Mouse (Mus musculus): ENCODE data around the gene Ccnd3.

The Ccnd3 gene

DNA sequence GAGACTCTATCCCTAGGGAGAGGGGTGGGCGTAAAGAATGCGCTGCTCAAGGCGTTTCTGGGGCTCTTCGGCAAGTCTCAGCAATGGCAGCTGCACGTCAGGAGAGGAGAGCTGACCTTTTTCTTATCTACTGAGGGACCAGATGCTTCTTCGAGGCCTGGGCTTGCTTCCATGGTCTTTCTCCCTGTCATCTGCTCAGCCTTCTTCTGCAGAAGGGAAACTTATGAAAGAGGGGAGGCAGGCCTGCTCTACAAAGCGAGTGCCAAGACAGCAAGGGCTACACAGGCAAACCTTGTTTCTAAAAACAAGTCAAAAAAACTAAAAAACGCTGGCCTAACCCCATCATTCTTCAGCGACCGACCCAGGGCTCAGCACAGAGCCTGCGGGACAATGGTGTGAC, 70.0 kb downstream of the Ccnd3 start:
- TF ChIP-seq GATA4 (IDR thresholded peaks at IDR 0.05; ENCODE audit: insufficient replicate concordance, low read length) = no peak

DNA sequence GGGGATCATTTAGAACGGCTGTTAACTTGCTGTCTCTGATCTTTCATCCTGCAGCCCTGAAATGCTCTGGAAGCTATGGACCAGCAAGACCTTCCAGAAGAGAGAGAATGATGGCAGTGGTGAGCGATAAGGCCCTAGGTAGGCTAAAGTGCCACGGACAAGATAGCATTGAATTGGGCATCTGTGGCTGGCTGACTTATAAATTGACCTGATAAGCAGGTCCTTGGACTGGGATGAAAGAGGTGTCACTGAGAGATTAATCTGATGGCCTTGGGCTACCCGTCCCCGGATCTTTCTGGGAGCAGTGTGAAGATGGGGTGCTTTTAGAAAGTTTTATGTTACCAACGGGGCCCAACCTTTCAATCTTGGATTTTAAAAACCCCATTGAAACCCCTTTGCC, 73.8 kb downstream of the Ccnd3 start:
- TF ChIP-seq GATA4 (IDR thresholded peaks at IDR 0.05; ENCODE audit: insufficient replicate concordance, low read length) = no peak

DNA sequence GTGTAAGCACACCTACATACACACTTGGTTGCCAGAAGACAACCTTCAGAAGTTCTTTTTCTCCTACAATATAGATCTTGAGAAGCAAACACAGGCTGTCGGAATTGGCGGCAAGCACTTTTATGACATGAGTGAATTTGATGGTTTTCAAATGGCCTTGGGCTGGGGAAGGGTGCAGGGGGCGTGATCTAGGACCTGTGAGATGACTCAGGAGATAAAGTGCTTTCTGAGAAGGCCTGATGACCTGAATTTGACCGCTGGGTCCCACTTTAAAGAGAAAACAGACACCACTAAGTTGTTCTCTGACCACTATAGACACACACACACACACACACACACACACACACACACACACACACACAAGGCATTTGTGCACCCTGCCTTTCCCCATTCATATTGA, 76.1 kb downstream of the Ccnd3 start:
- no peak for TF ChIP-seq GATA4 (IDR thresholded peaks at IDR 0.05; ENCODE audit: insufficient replicate concordance, low read length)

DNA sequence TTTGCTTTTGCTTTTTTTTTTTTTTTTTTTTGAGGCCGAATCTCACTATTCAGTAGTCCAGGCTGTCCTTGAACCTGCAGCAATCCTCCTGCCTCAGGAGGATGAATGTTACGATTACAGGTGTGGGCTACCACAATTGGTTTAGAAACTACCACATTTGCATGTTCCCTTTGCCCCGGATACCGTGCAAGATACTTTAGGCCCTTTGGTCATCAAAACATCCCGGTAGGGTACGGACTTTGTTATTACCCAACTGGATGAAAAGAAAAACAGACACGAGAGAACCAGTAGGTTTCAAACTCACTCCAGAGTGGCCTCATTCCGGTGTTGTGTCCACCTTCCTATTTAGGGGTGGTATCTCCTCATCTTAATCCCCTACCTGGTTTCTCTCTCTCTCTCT, 83.7 kb downstream of the Ccnd3 start:
- no peak for TF ChIP-seq GATA4 (IDR thresholded peaks at IDR 0.05; ENCODE audit: insufficient replicate concordance, low read length)

DNA sequence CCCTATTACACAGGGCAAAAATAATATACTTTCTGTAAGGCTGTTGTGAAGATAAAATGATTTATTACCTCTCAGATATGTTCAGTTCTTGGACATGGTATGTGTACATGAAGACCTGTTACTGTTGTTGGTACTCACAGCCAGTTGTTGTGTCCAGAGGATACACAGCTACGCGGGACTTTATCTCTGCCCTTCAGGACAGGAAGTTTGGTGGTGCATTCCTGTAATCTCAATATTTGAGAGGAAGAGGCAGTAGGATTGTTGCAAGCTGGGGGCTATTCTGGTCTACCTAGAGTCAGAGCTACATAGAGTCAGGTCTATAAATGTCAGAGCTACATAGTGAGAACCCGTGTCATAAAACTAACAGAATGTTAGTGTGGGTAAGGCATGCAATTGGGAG, 86.2 kb downstream of the Ccnd3 start:
- TF ChIP-seq GATA4 (IDR thresholded peaks at IDR 0.05; ENCODE audit: insufficient replicate concordance, low read length) = no peak

DNA sequence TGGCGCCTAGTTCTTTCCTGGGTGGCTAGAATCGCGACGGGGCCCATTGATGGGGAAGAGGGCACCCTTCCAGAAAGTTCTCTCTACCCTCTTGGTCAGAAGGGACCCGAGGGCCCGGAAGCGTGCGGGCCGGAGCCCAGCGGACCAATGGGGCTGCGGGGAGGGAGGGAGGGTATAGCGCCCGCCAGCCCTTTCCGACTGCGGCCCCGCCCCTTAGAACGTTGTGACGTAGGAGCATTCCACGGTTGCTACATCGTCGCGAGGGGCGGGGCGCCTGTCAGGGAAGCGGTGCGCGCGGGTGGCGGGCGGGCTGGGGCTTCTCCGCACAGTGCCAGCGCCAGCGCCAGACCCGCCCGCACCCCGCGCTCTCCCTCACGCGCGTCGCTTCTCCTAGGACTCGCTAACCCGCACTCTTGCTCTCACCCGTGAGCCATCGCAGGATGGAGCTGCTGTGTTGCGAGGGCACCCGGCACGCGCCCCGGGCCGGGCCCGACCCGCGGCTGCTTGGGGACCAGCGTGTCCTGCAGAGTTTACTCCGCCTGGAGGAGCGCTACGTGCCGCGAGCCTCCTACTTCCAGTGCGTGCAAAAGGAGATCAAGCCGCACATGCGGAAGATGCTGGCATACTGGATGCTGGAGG, 88.5 kb downstream of the Ccnd3 start:
- TF ChIP-seq GATA4 (IDR thresholded peaks at IDR 0.05; ENCODE audit: insufficient replicate concordance, low read length) = no peak

DNA sequence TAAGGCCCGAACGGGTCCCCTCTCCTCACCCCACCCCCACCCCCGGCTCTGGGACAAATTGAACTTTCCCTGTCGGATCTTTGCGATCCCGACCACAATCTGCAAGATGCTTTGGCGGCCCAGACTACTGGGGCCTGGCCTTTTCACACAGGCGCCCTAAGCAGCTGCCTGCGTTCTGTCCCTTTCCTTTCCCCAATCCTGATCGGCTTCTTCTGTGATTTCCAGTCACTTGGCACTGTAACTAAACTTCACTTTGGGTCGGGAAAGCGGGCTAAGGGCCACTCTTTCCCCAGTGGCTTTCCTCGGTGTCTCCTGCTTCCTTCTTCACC, 89.0 kb downstream of the Ccnd3 start:
- no peak for TF ChIP-seq GATA4 (IDR thresholded peaks at IDR 0.05; ENCODE audit: insufficient replicate concordance, low read length)

DNA sequence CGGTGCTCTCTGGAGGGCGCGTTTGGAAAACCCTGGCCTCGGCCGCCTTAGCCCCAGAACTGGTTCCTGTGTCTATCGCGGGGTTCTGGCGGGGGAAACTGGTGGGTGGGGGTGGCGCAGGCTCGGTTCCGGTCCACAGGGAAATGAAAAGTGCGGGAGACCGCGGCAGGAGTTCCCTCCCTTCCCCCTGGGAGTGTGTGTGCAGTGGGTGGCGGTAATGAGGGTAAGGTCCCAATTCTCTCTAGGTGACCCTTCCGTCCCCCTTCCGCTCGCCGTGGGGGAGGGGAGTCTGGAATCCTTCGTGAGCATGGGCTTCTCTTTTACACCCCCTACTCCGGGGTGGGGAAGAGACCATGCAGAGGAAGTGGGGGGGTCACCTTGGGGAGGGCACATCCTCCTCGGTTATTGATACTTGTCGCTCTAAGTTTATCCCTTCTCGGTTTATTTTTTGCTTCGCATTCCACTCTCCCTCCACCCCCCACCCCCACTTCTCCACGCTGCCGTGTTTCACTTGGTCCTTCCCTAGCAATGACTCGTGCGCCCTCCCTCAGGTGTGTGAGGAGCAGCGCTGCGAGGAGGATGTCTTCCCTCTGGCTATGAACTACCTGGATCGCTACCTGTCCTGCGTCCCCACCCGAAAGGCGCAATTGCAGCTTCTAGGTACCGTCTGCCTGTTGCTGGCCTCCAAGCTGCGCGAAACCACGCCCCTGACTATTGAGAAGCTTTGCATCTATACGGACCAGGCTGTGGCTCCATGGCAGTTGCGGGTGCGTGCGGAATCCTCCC, 89.5 kb downstream of the Ccnd3 start:
- no peak for TF ChIP-seq GATA4 (IDR thresholded peaks at IDR 0.05; ENCODE audit: insufficient replicate concordance, low read length)

DNA sequence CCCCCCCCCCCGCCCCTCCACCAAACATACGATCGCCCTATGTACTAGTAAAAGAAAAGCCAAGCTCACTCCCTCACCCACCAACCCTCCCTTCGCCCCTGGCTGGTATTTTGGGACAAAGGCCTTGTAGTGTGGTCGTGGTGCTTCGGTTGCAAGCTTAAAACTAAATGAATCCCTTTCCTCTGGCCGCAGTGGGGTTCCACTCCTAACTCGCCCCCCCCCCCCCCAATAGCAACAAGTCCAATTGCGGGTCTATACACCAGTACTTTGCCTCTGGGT, 90.1 kb downstream of the Ccnd3 start:
- TF ChIP-seq GATA4 (IDR thresholded peaks at IDR 0.05; ENCODE audit: insufficient replicate concordance, low read length) = no peak

DNA sequence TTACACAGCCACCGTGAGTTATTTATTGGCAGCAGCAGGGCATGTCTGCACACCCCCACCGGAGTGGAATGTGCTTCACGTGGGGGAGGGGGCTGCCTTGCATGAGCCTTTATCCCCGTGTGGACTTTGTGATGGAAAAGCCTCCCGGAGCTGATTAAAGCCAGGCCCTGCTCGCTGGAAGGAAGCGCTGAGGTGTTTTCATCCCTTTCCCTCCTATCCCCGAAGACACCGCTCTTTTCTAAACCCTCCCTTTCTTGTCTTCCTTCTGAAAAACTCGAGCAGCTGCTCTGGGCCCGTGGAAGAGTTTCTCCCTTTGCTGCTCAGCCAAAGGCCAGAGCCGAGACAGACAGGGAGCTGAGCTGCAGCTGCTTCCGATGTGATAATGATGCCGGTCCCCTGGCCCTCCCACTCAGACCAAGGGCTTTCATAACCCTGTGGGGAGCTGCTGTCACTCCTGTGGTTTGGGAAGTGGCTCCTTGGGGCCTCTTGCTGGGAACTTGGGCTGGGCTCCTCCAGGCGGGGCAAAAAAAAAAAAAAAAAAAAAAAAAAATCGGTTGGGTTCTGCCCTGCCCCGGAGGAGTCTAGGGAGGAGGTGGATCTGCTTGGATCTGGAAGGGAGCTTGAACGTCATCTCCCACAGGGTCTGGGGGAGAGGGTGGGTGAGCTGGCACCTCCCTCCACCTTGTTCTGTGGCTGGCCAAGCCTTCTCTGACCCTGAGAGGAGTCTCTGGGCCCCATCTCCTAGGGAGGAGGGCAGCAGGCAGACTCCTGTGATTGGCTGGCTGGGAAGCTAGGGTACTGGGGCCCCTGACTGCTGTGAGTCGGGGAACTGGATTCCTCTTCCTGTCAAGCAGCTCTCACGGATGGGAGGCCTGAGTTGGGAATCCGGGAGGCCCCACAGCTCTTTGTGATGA, 90.7 kb downstream of the Ccnd3 start:
- TF ChIP-seq GATA4 (IDR thresholded peaks at IDR 0.05; ENCODE audit: insufficient replicate concordance, low read length) = no peak; the same call in 1 of the 2 replicates

DNA sequence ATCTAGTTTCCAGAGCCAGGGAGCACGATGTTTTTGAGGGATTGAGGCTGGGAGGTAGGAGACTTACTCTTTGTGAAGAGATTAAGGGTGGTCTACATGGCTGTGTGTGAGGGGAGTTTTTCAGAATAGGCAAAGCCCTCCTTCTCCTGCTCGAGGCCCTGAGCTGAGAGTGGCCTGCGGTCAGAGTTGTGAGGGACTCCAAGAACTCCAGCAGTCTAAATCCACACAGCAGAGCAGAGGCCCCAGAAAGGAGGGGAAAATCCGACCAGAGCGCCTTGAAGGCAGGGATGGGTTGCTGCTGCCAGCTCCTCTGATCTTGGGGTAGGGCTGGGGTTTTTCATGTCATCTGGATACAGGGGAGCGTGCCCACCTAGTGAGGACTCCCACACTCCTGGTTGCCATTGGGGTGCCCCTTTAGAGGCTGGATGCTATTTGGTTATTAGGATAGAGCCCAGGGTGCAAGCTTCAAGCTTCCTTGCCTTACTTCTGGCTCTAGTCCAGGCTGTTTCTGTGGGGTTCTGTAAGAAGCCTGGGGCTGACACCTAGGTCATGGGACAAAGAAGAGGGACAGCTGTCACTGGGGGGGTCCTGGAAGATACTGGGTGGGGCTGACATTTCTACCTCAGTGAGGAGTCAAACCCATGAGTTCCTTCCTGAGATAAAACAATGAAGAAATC, 91.4 kb downstream of the Ccnd3 start:
- TF ChIP-seq GATA4 (IDR thresholded peaks at IDR 0.05; ENCODE audit: insufficient replicate concordance, low read length) = no peak

DNA sequence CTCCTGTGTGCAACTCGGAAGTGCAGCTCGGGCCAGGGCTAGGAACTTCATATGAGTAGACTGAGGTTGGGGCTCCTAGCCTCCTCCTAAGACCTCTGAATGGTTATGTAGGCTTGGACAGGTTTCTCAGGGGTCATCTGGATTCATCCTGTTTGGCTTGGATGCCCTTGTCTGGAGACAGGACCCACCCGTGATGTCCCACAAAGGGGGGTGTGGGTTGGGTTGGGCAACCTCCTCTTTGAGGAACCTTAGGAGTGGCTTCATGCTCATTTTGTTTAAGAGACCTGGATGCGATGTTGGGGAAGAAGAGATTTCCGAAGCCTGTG, 92.0 kb downstream of the Ccnd3 start:
- TF ChIP-seq GATA4 (IDR thresholded peaks at IDR 0.05; ENCODE audit: insufficient replicate concordance, low read length) = no peak

DNA sequence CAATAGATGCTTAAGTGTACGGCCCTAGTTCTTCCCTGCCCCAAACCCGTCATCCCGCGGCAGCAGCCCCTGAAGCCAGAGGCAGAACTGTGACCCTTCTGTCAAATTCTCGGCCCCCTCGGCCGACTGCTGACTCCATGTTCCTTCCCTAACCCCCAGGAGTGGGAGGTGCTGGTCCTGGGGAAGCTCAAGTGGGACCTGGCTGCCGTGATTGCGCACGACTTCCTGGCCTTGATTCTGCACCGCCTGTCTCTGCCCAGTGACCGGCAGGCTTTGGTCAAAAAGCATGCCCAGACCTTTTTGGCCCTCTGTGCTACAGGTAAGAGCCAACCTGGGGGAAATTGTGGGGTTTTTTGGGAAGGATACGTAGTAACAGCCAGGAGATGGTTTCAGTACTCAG, 92.4 kb downstream of the Ccnd3 start:
- no peak for TF ChIP-seq GATA4 (IDR thresholded peaks at IDR 0.05; ENCODE audit: insufficient replicate concordance, low read length)

DNA sequence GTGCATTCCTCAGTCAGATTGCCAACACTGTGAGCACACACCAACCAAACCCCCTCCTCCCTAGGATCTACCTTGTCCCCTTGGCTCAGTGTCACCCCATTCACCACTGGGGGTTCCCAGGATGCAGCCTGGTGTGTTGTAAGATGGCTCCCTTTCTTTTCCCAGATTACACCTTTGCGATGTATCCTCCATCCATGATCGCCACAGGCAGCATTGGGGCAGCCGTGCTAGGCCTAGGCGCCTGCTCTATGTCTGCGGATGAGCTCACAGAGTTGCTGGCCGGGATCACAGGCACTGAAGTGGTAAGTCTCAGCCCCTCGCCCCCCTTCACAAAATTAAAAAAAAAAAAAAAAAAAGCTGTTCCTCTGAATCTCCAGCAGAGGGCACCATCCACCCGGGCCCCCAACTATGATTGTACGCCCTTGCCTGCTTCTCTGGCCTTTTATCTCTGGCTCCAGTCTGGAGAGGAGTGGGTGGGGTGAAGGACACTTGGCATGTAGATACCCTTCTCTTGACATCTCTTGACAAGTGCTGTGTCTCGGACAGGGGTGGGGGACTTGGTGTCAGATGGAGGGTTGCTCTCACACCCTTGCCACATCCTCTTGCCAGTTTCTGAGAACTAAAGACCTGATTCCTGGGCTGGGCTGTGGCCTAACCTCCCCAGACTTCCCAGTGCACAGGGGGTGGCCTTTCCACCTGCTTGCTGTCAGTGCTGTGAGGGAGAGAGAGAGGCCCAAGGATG, 93.2 kb downstream of the Ccnd3 start:
- no peak for TF ChIP-seq GATA4 (IDR thresholded peaks at IDR 0.05; ENCODE audit: insufficient replicate concordance, low read length)
